Mouse (Mus musculus) left cerebral cortex, adult 6 months (tissue): Measurements from ENCODE around the gene Rbx1. TPM values are rescaled to one million over a fixed set of nuclear protein-coding genes. Genes with fewer than 3 reads are reported as not detected.

Experiments
- long read RNA-seq, 2 experiments: library from polyadenylated mRNA; unstranded; transcript quantifications; one replicate each; pipeline ENCODE4 v2.0.0; 2019 to 2020
- polyA plus RNA-seq: library from polyadenylated mRNA; unstranded; fragments of <200 nt; fragmentation: Nextera tagmentation; gene quantifications from 2 replicates; pipeline ENCODE4 v1.2.3, GENCODE M21; 2021

The Rbx1 gene
- polyA plus RNA-seq, result 349 and 433 TPM in 2 replicates
- long read RNA-seq, experiment 1, transcript Rbx1-201 (5 exons, 1,675 nt), result major isoform, 771 of 831 reads
- long read RNA-seq, experiment 1, transcript Rbx1-205 (3 exons, 555 nt), result minor isoform, 6 of 831 reads
- long read RNA-seq, experiment 1, transcript Rbx1-204 (5 exons, 651 nt), result minor isoform, 35 of 831 reads
- long read RNA-seq, experiment 1, partial matches to known transcripts, result 6 of 831 reads
- long read RNA-seq, experiment 1, other reads (novel, unspliced or antisense), result 13 of 831 reads
- long read RNA-seq, experiment 2, transcript Rbx1-201 (5 exons, 1,675 nt), result major isoform, 501 of 562 reads
- long read RNA-seq, experiment 2, transcript Rbx1-204 (5 exons, 651 nt), result minor isoform, 24 of 562 reads
- long read RNA-seq, experiment 2, partial matches to known transcripts, result 23 of 562 reads
- long read RNA-seq, experiment 2, other reads (novel, unspliced or antisense), result 12 of 562 reads

GRCm38 (mm10) chr15:81465901-81466737 lies at the start of gene Rbx1:
Gene Rbx1 (plus strand): TSS chr15:81466296.

Other genes with a start within 250 kb of the Rbx1 start
- 12.9 and 16.0 TPM in 2 replicates for gene Mchr1, start 230.8 kb upstream of the Rbx1 start, polyA plus RNA-seq
- gene Slc25a17, start 105.5 kb upstream of the Rbx1 start, polyA plus RNA-seq, result 52.6 and 55.6 TPM in 2 replicates
- 195 and 271 TPM in 2 replicates for gene St13, start 66.2 kb upstream of the Rbx1 start, polyA plus RNA-seq
- gene Xpnpep3, start 66.2 kb upstream of the Rbx1 start, polyA plus RNA-seq, result 5.5 and 8.1 TPM in 2 replicates
- not detected in 2 replicates for gene Dnajb7, start 58.0 kb upstream of the Rbx1 start, polyA plus RNA-seq
- gene Ep300, start 119.1 kb downstream of the Rbx1 start, polyA plus RNA-seq, result 5.9 and 9.0 TPM in 2 replicates
- gene L3mbtl2, start 197.6 kb downstream of the Rbx1 start, polyA plus RNA-seq, result 17.6 and 22.8 TPM in 2 replicates
- 18.5 and 32.8 TPM in 2 replicates for gene Chadl, start 231.0 kb downstream of the Rbx1 start, polyA plus RNA-seq